Mouse (Mus musculus) thymus, adult 2 months (tissue): ENCODE results near the gene Erg.

Experiments
- CTCF ChIP-seq: fragments of 200-500 bp; IDR thresholded peaks from 2 replicates; pipeline ENCODE4 v1.5.1; 2012; ENCODE audit warnings: mild to moderate bottlenecking, control low read depth, low read length, moderate library complexity, borderline replicate concordance; ENCODE audit not compliant: control insufficient read depth, poor library complexity, insufficient read depth; ENCODE audit errors: extremely low read depth
- POLR2A ChIP-seq: fragments of 200-500 bp; IDR thresholded peaks from 2 replicates; pipeline ENCODE4 v1.6.1; 2012; ENCODE audit warnings: mild to moderate bottlenecking, low read length, control low read depth, moderate library complexity; ENCODE audit not compliant: control insufficient read depth, poor library complexity, insufficient read depth; ENCODE audit errors: extremely low read depth

DNA sequence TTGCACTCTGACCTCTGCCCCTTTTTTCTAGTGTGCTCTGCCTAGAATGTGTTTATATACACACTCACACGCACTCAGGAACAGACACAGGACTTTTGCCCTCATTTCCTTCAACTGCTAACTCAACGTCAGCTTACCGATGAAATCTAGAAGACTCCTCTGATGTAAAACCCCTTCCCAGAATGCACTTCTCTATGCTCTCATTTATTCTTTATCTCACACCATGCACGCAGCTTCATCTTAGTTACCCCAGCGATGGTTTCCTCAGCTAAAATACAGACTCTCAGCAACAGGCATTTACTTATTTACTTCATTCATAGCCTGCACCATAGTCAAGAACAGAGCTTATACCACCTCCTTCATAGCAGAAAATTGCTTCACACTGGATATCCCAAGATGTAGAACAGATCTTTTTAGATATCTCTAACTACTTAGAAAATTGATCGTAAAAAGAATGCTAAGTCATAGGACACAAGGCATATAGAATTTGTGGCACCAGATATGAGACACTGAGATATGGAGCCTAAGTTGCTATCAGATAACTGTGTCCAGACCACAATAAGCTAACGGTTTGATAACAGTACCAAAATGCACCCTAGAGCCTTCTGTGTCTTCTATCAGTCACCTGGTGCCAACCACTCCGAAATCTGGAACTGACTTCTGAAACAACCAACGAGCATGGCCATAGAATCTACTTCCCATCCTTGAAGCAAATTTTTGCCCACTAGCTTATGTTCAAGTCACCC, 98.6 kb downstream of the Erg start:
- TF ChIP-seq CTCF (no peak), POLR2A (no peak)
